Mouse (Mus musculus): ENCODE results near the gene Cwc25. TPM values are rescaled to one million over a fixed set of nuclear protein-coding genes. Genes with fewer than 3 reads are reported as not detected.

Gene Cwc25
- 15.8 and 22.4 TPM in 2 replicates for polyA plus RNA-seq (2012)

DNA sequence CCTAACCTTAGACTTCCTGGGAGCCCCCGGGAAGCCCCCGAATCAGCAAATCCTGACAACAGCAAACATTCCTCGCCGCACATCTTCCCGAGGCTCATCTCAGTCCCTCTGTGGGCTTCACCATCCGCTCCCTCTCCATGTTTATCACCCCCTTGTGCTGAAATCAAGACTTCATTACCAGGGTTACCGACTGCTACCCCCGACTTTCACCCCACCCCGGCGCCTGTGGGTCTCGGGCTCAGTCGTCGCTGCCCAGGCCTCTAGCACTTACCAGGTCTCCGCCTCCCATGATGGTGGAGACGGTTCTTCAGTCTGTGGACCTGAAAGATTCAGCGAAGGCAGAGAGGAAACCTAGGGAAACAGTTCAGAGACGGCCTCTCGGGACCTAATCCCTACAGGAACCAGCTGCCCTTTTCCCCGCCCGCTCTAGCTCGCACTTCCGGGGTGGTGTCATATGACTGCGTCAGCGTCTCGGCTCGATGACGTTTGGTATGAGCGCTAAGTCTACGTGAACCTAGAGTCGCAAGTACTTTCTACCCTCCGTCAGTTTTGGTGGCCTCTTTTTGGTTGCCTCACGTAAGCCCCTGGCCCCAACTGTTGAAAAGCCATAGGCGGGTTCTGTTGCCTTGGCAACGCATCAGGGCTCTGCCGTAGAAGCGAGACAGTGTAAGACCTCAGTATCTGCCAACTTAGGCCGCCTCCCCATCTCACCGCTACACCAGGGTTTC, at the start of gene Cwc25:
Gene Cwc25 (minus strand): TSS at position 403 of the 728 bp plus-strand sequence.

DNA sequence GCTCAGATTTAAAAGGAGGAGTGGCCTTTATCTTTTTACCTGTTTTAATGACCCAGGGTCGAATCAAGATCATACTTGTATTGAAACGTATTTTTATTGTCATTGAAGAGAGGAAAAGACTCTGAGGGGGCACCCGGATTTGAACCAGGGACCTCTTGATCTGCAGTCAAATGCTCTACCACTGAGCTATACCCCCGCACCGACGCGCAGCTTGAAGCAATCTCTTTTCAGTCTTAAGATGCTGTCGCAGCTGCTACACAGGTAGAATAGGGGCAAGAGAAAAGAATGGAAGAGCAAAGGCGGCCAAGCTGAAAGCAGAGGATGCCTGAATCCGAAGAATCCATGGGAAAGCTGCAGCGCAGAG, 32.4 kb upstream of the Cwc25 start, which contains the start of gene Lasp1:
Gene Lasp1 (plus strand): TSS at position 219 of the 364 bp plus-strand sequence.

DNA sequence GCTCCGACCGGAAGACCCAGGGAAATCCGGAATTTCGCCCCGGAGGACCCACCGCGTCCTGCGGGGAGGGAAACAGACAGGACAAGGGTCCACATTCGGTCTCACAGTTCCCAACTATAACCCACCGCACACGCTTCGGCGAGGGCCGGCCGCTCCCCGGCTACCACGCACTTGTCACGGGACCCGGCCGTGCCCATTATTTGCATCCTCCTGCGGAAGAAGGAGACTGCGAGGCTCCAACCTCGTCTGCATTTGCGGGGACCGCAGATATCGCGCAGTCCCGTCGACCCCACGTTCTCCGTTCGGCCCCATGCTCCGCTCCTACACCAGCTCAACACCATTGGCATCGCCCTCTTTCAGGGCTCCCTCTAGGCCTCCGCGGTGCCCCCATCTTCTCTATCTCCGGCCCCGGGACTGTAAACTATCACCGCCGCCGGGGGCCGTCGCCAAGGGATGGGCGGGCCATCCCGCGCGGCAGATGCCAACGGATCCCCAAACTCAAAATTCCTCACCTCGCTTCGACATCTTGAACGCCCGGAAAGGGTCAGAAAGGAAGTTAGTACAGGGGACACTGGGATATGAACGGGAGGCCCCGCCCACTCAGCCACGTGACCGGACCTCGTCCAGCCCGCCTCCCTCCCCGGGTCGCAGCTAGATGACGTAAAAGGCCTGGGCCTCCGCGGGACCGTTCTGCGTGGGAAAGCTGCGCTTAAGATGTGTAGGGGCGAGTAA, 15.6 kb upstream of the Cwc25 start, which contains the start of gene Rpl23:
Gene Rpl23 (minus strand): TSS at position 606 of the 732 bp plus-strand sequence.

DNA sequence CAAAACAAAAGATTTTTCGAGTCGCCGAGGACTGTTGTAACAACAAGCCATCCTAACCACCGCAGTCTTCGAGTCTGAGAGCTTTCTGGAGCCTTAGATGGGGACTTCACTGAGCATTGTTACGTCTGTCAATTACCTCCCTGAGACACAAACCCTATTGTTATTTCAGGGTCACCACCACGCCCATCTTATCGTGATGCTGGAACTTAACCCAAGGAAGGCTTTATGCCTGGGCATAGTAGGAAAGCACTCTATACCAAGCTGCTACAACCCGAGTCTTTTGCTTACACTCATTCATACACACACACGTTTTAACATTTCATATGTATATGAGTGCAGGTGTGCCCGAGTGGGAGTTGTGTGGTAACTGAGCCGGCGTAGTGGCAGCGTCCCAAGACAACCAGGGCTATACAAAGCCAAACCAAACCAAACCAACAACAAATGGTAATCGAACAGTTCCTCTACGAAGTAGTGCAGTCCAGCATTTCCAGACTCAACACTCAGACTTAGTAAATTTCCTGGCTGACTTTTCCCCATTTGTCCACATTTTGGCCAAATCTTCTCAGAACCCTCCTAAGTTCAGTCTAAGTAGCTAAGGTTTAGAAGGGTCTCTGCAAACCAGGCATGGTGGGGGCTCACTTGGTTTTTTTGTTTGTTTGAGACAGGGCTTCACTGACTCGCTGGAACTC, 9.6 kb upstream of the Cwc25 start, which contains the start of gene 1700001P01Rik:
Gene 1700001P01Rik (minus strand): TSS at position 111 of the 689 bp plus-strand sequence.

DNA sequence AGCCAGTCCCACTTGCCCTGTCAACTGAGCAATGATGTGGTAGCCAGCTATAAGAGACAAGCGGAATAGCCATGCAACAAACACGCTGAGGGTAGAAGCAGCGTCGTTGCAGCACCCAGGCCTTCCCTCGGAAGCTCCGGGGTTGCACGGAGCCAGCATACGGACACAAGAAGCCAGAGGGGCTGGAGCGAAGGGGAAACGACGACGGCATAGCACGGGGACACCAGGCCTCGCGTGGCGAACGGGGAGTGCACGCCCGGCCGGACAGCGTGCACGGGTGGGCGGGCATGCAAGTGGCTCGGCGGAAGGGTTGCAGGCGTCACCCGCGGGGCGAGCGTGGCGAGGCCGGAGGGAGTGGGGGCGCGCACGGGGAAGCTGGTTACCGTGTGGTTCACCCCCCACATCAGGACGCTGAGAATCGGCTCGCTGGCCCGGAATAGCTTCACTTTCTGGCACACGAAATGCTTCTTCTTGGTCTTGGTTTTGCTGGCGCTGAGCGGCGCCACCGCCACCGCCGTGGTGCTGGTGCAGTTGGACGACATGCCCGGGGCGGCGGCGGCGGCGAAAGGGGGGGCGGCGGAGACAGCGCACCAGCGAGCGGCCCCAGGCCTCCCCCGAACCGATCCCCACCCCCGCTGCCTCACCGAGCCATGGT, 22.2 kb downstream of the Cwc25 start, which contains the start of gene Pip4k2b:
Gene Pip4k2b (minus strand): TSS at position 642 of the 655 bp plus-strand sequence.

DNA sequence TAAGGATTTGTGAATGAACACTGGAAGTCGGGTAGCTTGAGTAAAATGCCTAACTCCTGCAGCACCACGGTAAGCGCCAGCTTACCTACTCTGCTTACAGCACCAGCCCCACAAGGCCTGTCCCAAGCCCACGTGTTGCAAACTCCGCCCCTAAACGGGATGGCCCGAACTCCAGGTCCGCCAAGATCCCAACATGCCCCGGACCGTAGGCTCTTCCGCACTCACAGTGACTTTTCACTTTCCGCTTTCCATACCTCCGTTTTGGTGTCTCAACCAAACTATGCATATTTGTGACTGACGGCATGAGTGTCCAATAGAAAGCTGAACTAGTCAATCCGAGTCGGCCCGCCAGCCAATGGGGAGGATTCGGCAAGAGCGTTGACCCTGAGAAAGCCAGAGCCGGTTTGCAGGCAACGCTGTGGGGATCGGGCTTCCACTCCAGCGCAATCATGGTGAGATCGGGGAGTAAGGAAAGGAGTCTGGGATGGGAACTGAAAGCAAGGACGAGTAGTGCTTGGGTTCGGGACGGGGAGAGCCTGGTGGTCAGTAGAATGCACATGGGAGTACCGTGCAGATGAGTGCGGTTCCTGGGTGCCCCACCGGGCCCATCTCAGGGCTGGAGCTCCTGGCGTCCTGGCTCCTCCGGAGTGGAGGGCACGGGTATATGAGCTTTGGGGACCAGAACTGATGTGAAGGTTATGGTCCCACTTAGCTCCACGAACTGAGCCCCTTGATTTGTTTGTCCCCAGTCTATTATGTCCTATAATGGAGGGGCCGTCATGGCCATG, 63.1 kb downstream of the Cwc25 start, which contains the start of gene Psmb3:
Gene Psmb3 (plus strand): TSS at position 361 of the 788 bp plus-strand sequence.

DNA sequence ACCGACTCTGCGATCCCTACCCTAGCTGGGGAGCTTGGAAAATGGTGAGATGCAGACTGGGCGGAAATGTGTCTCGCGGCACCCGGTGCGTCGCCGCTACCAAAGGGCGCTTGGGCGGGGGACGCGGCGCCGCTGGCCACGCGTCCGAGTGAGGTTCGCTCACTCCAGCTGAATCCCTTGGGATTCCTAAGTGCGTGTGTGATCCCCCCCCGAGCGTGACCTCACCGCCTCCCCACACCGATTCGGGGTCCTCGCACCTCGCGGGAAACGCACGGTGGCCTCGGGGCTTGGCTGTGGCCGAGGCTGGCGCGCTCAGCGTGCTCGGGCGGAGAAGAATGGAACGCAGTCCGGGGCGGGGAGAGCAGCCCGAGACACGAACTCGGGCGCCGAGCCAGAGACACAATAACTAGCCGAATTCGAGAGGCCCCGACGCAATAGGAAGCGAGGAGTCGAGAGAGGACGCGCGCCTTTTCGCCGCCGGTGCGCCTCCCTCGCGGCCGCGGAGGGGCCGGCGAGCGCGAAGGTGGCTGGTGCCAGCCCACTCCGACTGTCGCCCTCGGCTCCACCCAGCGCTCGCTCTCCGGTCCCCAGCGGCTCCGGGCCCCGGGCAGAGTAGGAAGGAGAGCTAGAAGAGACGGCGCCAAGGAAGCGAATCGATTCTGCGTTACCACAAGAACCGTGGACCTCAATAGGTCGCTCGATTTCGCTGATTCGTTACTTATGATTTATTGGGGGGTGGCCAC, 66.2 kb downstream of the Cwc25 start, which contains the start of gene Pcgf2:
Gene Pcgf2 (minus strand): TSS at position 495 of the 743 bp plus-strand sequence.

Other genes starting within 250 kb of the Cwc25 start
- 0.06 and 0.08 TPM in 2 replicates for gene Srcin1, start 190.4 kb downstream of the Cwc25 start, polyA plus RNA-seq (2012)
- 70.9 and 85.9 TPM in 2 replicates for gene Epop, start 136.9 kb downstream of the Cwc25 start, polyA plus RNA-seq (2012)
- gene Mllt6, start 103.1 kb downstream of the Cwc25 start, polyA plus RNA-seq (2012): 23.3 and 35.3 TPM in 2 replicates
- gene Cisd3, start 80.7 kb downstream of the Cwc25 start, polyA plus RNA-seq (2012): 3.0 and 3.4 TPM in 2 replicates
- 40.8 and 63.4 TPM in 2 replicates for gene Pcgf2, start 66.1 kb downstream of the Cwc25 start, polyA plus RNA-seq (2012)
- 44.8 and 47.2 TPM in 2 replicates for gene Psmb3, start 63.2 kb downstream of the Cwc25 start, polyA plus RNA-seq (2012)
- gene Pip4k2b, start 21.9 kb downstream of the Cwc25 start, polyA plus RNA-seq (2012): 28.9 TPM in 2 replicates
- not detected in 2 replicates for gene 1700001P01Rik, start 9.4 kb upstream of the Cwc25 start, polyA plus RNA-seq (2012)
- 286 and 333 TPM in 2 replicates for gene Rpl23, start 15.9 kb upstream of the Cwc25 start, polyA plus RNA-seq (2012)
- 99.3 and 122 TPM in 2 replicates for gene Lasp1, start 32.4 kb upstream of the Cwc25 start, polyA plus RNA-seq (2012)
- gene B230217C12Rik, start 74.2 kb upstream of the Cwc25 start, polyA plus RNA-seq (2012): 0.35 and 0.42 TPM in 2 replicates
- gene Fbxo47, start 117.6 kb upstream of the Cwc25 start, polyA plus RNA-seq (2012): not detected in 2 replicates
- gene Plxdc1, start 219.9 kb upstream of the Cwc25 start, polyA plus RNA-seq (2012): 4.0 and 4.6 TPM in 2 replicates
- gene Arl5c, start 229.6 kb upstream of the Cwc25 start, polyA plus RNA-seq (2012): 7.7 and 9.4 TPM in 2 replicates